Mouse (Mus musculus) megakaryocyte, embryonic 14.5 days (primary cell): ENCODE data around the gene Phactr1. TPM values are rescaled to one million over a fixed set of nuclear protein-coding genes. Genes with fewer than 3 reads are reported as not detected.

ENCODE experiments used
- H3K27me3 ChIP-seq: replicated peaks from 2 replicates; pipeline ENCODE3; 2012; ENCODE audit warnings: inconsistent platforms
- H3K36me3 ChIP-seq: replicated peaks from 2 replicates; pipeline ENCODE3; 2012; ENCODE audit warnings: low read length, inconsistent platforms, mixed read lengths
- H3K4me1 ChIP-seq: 2 replicates; pipeline ENCODE4 v1.6.1; 2012; ENCODE audit warnings: inconsistent platforms
- H3K4me3 ChIP-seq: replicated peaks from 2 replicates; pipeline ENCODE3; 2012; ENCODE audit warnings: moderate library complexity, mild to moderate bottlenecking, inconsistent platforms
- H3K9me3 ChIP-seq: 2 replicates; pipeline ENCODE4 v1.6.1; 2012; ENCODE audit warnings: inconsistent platforms
- FLI1 ChIP-seq: IDR thresholded peaks from 2 replicates; pipeline ENCODE4 v1.6.1; 2012; ENCODE audit warnings: low read length, inconsistent platforms, mixed read lengths
- GATA1 ChIP-seq: IDR thresholded peaks from 3 replicates; pipeline ENCODE4 v1.6.1; 2012; ENCODE audit warnings: mixed read lengths, low read length, inconsistent platforms, borderline replicate concordance
- polyA plus RNA-seq: library from polyadenylated mRNA; stranded (reverse); fragments of >175 nt; gene quantifications from 2 replicates; pipeline ENCODE4 v1.2.3, GENCODE M21; 2012; ENCODE audit warnings: low replicate concordance; ENCODE audit not compliant: insufficient read depth

Phactr1 gene
- polyA plus RNA-seq, 1 experiment: 0.01 TPM

DNA sequence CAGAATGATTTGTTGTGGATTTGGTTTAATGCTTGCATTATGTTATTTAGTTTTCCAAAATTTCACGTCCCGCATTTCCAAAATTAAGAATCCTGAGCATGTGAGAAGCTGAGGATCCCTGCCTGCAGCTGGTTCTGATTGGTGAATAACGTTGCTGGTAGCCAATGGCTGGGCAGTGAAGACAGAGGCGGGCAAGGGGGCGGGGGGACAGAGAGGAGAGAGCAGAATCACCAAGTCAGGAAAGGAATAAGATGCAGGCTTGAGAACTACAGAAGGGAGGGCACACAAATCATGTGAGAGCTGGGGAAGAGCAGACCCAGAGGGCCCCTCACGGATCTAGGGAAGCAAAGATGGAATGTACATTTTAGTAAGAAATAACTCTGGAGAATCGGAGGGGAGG, 132.3 kb downstream of the Phactr1 start:
- Histone ChIP-seq H3K9me3 (peaks cover 16% of the 10 kb centered on the region), H3K36me3 (no peaks in the 10 kb centered on the region), H3K4me3 (no peak overlapping the region), H3K27me3 (peaks cover 2% of the 10 kb centered on the region), H3K4me1 (no peaks in the 10 kb centered on the region)
- TF ChIP-seq FLI1 (no peak), GATA1 (no peak)

DNA sequence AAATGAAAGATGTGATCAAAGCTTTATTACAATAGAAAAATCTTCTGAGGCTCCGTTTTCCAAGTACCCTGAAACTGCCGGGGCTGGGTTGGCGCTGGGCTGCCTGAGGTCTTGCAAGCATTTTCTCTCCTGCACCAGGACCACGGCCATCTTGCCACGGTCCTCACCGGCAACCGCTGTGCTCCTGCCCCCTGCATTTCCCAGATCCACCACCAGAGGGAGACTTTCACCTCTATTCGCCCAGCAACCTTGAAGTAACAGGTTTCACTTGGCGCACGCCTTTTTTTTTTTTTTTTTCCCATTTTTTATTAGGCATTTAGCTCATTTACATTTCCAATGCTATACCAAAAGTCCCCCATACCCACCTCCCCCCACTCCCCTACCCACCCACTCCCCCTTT, 138.0 kb downstream of the Phactr1 start:
- TF ChIP-seq GATA1 (no peak), FLI1 (no peak)
- Histone ChIP-seq H3K4me3 (peak overlapping the region; percentile 56), H3K36me3 (no peaks in the 10 kb centered on the region)

GRCm38 (mm10) chr13:42820513-42820912, 140.1 kb downstream of the Phactr1 start:
- Histone ChIP-seq H3K9me3 (peaks cover 30% of the 10 kb centered on the region), H3K27me3 (peaks cover 2% of the 10 kb centered on the region), H3K4me3 (no peak overlapping the region), H3K4me1 (no peaks in the 10 kb centered on the region), H3K36me3 (no peaks in the 10 kb centered on the region)
- TF ChIP-seq GATA1 (no peak), FLI1 (no peak)

More for the DNA sequence above, 138.0 kb downstream of the Phactr1 start:
- H3K9me3 ChIP-seq: peaks cover 16% of the 10 kb centered on the region
- H3K27me3 ChIP-seq: peaks cover 4% of the 10 kb centered on the region
- no peaks in the 10 kb centered on the region for H3K4me1 ChIP-seq

GRCm38 (mm10) chr13:42821426-42822106, 141.1 kb downstream of the Phactr1 start:
- Histone ChIP-seq H3K36me3 (no peaks in the 10 kb centered on the region), H3K4me1 (no peaks in the 10 kb centered on the region), H3K4me3 (no peak overlapping the region), H3K27me3 (peaks cover 2% of the 10 kb centered on the region), H3K9me3 (peaks cover 36% of the 10 kb centered on the region)
- TF ChIP-seq FLI1 (no peak), GATA1 (no peak)

DNA sequence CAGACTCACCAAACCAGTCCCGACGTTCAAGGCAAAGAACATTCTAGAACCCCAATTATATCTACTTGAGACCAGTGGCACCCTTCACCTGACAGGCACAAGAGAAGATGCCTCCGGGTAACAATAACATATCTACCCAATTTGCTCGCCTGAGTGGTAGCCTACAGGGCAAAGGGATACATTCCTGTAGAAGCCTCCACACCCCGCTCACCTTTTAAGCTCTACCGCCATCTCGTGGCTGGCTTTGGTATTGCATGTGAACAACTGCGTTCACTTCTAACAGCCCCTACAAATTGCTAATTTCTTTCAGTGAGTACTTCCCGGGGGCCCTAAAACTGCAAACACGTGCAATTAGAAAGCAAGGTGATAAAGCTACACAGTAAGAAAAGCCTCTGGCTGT, 142.1 kb downstream of the Phactr1 start:
- Histone ChIP-seq H3K36me3 (no peaks in the 10 kb centered on the region), H3K9me3 (peaks cover 31% of the 10 kb centered on the region), H3K27me3 (peaks cover 2% of the 10 kb centered on the region), H3K4me3 (no peak overlapping the region), H3K4me1 (no peaks in the 10 kb centered on the region)
- TF ChIP-seq FLI1 (no peak), GATA1 (no peak)

DNA sequence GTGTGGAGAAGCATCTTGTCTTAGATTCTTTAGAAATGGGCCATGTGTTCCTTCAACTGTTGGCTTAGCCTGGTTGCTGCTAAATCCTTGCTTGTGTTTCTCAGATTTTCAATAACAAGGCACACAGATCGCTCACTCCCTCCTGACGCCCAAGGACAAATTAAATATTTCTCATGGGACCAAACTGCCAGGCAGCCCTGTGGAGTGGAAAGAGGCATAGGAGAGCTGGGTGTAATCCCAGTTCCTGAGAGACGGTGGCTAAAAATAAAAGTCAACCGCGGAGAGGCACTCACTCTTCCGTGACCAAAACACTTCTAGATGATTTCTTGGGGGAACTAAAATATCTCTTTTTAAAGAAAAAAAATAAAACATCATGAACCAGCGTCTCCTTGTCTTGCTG, 143.5 kb downstream of the Phactr1 start:
- H3K4me1 ChIP-seq: no peaks in the 10 kb centered on the region; the same call in 1 of the 2 replicates
- no peak overlapping the region for H3K4me3 ChIP-seq
- no peaks in the 10 kb centered on the region for H3K36me3 ChIP-seq
- peaks cover 2% of the 10 kb centered on the region for H3K27me3 ChIP-seq
- TF ChIP-seq FLI1 (no peak), GATA1 (no peak)
- peaks cover 29% of the 10 kb centered on the region for H3K9me3 ChIP-seq

DNA sequence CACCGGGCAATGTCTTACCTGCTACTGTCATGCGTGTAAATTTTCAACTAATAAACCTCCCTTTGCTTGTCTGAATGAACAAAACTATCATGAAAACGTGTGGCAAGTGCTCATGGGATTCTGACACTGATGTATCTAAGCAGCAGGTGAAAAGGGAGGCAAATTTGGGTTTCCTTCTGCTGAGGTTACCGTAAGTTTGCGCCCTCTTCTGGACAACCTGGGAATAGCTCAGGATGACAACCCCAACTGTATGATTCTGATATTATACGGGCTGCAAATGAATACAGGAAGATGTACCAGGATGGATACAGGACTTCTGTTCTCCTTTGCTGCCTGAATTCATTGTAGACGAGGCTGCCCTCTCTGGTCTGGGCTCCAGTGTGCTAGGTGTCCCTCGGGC, 146.2 kb downstream of the Phactr1 start:
- Histone ChIP-seq H3K4me3 (no peak overlapping the region), H3K9me3 (peaks cover 29% of the 10 kb centered on the region), H3K4me1 (no peaks in the 10 kb centered on the region; the same call in 1 of the 2 replicates), H3K27me3 (peaks cover 2% of the 10 kb centered on the region), H3K36me3 (no peaks in the 10 kb centered on the region)
- no peak for TF ChIP-seq GATA1
- no peak for TF ChIP-seq FLI1

DNA sequence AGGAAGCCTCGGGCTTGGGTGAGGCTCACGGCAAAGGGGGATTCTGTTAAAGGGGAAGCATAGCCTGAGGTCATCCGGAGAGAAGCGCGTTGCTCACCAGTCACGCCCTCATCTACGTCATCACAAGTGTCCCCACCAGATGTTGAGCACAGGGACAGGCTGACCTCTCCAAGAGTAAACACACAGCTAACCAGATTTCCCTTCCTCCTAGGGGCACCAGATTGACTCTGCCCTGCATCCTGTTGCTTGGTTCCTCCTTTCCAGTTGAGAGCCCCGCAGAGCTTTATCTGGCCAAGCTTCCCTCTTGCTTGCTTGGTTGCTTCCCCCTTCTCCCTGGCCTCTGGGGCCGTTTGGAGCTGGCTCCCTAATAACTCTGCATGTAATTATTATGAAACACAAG, 148.6 kb downstream of the Phactr1 start:
- Histone ChIP-seq H3K27me3 (no peaks in the 10 kb centered on the region), H3K4me1 (no peaks in the 10 kb centered on the region; the same call in 1 of the 2 replicates), H3K4me3 (no peak overlapping the region), H3K9me3 (peaks cover 29% of the 10 kb centered on the region), H3K36me3 (no peaks in the 10 kb centered on the region)
- no peak for TF ChIP-seq GATA1
- TF ChIP-seq FLI1: no peak

- H3K27me3 ChIP-seq: peaks cover 2% of the 10 kb centered on the region
- H3K36me3 ChIP-seq: no peaks in the 10 kb centered on the region
- 0 out of 2 replicates have a peak, but pooled peaks cover 4% of the 10 kb centered on the region for H3K4me1 ChIP-seq
- no peaks in the 10 kb centered on the region for H3K9me3 ChIP-seq
- TF ChIP-seq FLI1 (no peak), GATA1 (no peak)
- H3K4me3 ChIP-seq: no peak overlapping the region
Measured at GRCm38 (mm10) chr13:42835441-42835840, 155.0 kb downstream of the Phactr1 start.

GRCm38 (mm10) chr13:42839358-42839757, 158.9 kb downstream of the Phactr1 start:
- no peaks in the 10 kb centered on the region for H3K36me3 ChIP-seq
- no peak overlapping the region for H3K4me3 ChIP-seq
- H3K9me3 ChIP-seq: no peaks in the 10 kb centered on the region
- H3K27me3 ChIP-seq: peaks cover 2% of the 10 kb centered on the region
- TF ChIP-seq GATA1: no peak
- TF ChIP-seq FLI1: no peak
- H3K4me1 ChIP-seq: 0 out of 2 replicates have a peak, but pooled peaks cover 4% of the 10 kb centered on the region
